Mouse (Mus musculus) stomach, embryonic 16.5 days (tissue): Measurements from ENCODE around the gene Sdad1. TPM values are rescaled to one million over a fixed set of nuclear protein-coding genes. Genes with fewer than 3 reads are reported as not detected.
"Not testable (repeated sequence)": the region's sequence is repeated elsewhere in the genome, so short reads cannot be mapped to it uniquely, and the experiment has no call there.

ENCODE experiments used
- ATAC-seq: fragments of 200-750 bp; cut with Nextera tagmentation; 2 replicates; pipeline ENCODE4 v1.8.0; 2017; ENCODE audit warnings: moderate number of reproducible peaks, moderate TSS enrichment; ENCODE audit not compliant: insufficient read depth, low FRiP score
- H3K27ac ChIP-seq: fragments of 300-500 bp; sonication (generic); 2 replicates; pipeline ENCODE4 v1.5.1; 2014; ENCODE audit warnings: low read length
- H3K27me3 ChIP-seq: fragments of 300-500 bp; sonication (generic); 2 replicates; pipeline ENCODE4 v1.6.1; 2014; ENCODE audit warnings: low read length, control low read depth, mixed read lengths; ENCODE audit not compliant: control insufficient read depth, insufficient read depth
- H3K36me3 ChIP-seq: fragments of 300-500 bp; sonication (generic); 2 replicates; pipeline ENCODE4 v1.6.1; 2014; ENCODE audit warnings: low read length; ENCODE audit not compliant: control insufficient read depth, insufficient read depth
- H3K4me1 ChIP-seq: fragments of 300-500 bp; sonication (generic); 2 replicates; pipeline ENCODE4 v1.6.1; 2014; ENCODE audit warnings: low read length, control low read depth, mixed read lengths; ENCODE audit not compliant: control insufficient read depth, insufficient read depth
- H3K4me2 ChIP-seq: fragments of 300-500 bp; sonication (generic); 2 replicates; pipeline ENCODE4 v1.6.1; 2014; ENCODE audit warnings: low read depth, low read length, mixed read lengths
- H3K4me3 ChIP-seq: fragments of 300-500 bp; sonication (generic); replicated peaks from 2 replicates; pipeline ENCODE4 v1.5.1; 2014; ENCODE audit warnings: mild to moderate bottlenecking, low read length
- H3K9ac ChIP-seq: fragments of 300-500 bp; sonication (generic); 2 replicates; pipeline ENCODE4 v1.6.1; 2014; ENCODE audit warnings: low read length
- H3K9me3 ChIP-seq: fragments of 300-500 bp; sonication (generic); replicated peaks from 2 replicates; pipeline ENCODE4 v1.6.1; 2016; ENCODE audit warnings: low read length, control low read depth; ENCODE audit not compliant: control insufficient read depth
- WGBS: fragments of 180-500 bp; shearing (Covaris S2); extraction: QIAGEN DNeasy Blood & Tissue Kit; methylation state at CpG from one replicate; pipeline ENCODE4 v1.1.7; 2014; 5-methylcytosine and 5-hydroxymethylcytosine counted together
- polyA plus RNA-seq: library from polyadenylated mRNA; unstranded; fragments of >200 nt; fragmentation: Nextera tagmentation; extraction: Ambion mirVana; gene quantifications from 2 replicates; pipeline ENCODE4 v1.2.1, GENCODE M21; 2015

Gene Sdad1
- polyA plus RNA-seq: 31.3 and 33.3 TPM in 2 replicates

- Histone ChIP-seq H3K36me3 (no peaks in the 10 kb centered on the region), H3K27ac (peak within 1 kb of the TSS; percentile 69), H3K27me3 (no peaks in the 10 kb centered on the region), H3K4me3 (peak within 1 kb of the TSS; percentile 78), H3K4me2 (peak within 1 kb of the TSS; percentile 83), H3K4me1 (peaks cover 15% of the 10 kb centered on the region), H3K9ac (peak within 1 kb of the TSS; percentile 78), H3K9me3 (no peaks in the 10 kb centered on the region)
- ATAC-seq: peak; percentile 94
- WGBS: 2% methylated on average over 41 of the region's 41 CpGs
These were observed at the start of gene Sdad1 for GRCm38 (mm10) chr5:92309681-92310511. Gene Sdad1, minus strand, starts transcription at chr5:92310479.

- ATAC-seq: no peak
- Histone ChIP-seq H3K27ac (no peak overlapping the region), H3K4me1 (no peaks in the 10 kb centered on the region), H3K4me2 (no peak overlapping the region), H3K9ac (no peak overlapping the region), H3K9me3 (no peaks in the 10 kb centered on the region), H3K27me3 (no peaks in the 10 kb centered on the region), H3K4me3 (no peak overlapping the region), H3K36me3 (no peaks in the 10 kb centered on the region)
- WGBS: 72% methylated on average over 11 of the region's 11 CpGs
These were observed 48.6 kb upstream of the Sdad1 start for GRCm38 (mm10) chr5:92358767-92359455.

GRCm38 (mm10) chr5:92358033-92358432, 47.8 kb upstream of the Sdad1 start:
- H3K4me2 ChIP-seq: no peak overlapping the region
- H3K4me3 ChIP-seq: no peak overlapping the region
- no peaks in the 10 kb centered on the region for H3K9me3 ChIP-seq
- 10% methylated on average over 11 of the region's 12 CpGs for WGBS
- H3K36me3 ChIP-seq: no peaks in the 10 kb centered on the region
- ATAC-seq: no peak; the same call in 1 of the 2 replicates
- no peaks in the 10 kb centered on the region for H3K4me1 ChIP-seq
- no peaks in the 10 kb centered on the region for H3K27me3 ChIP-seq
- H3K27ac ChIP-seq: no peak overlapping the region
- H3K9ac ChIP-seq: no peak overlapping the region

- Histone ChIP-seq H3K4me1 (peaks cover 1% of the 10 kb centered on the region; the same call in 1 of the 2 replicates), H3K4me3 (peak overlapping the region; percentile 37), H3K27me3 (no peaks in the 10 kb centered on the region), H3K36me3 (no peaks in the 10 kb centered on the region), H3K4me2 (peak overlapping the region; percentile 43), H3K9me3 (no peaks in the 10 kb centered on the region), H3K9ac (0 out of 2 replicates have a peak overlapping the region, but pooled peaks have one; percentile 49), H3K27ac (no peak overlapping the region)
- ATAC-seq: no peak
- 34% methylated on average over 11 of the region's 11 CpGs for WGBS
These were observed 43.2 kb upstream of the Sdad1 start for GRCm38 (mm10) chr5:92353517-92353916.

- H3K4me1 ChIP-seq, ATAC-seq, H3K4me2 ChIP-seq, H3K36me3 ChIP-seq, H3K4me3 ChIP-seq, H3K9me3 ChIP-seq, H3K27me3 ChIP-seq, H3K9ac ChIP-seq, H3K27ac ChIP-seq: not testable (repeated sequence)
- WGBS: 55% methylated on average over 4 of the region's 4 CpGs
These were observed 42.4 kb upstream of the Sdad1 start for GRCm38 (mm10) chr5:92352716-92353115.

GRCm38 (mm10) chr5:92349731-92350130, 39.5 kb upstream of the Sdad1 start:
- no peak overlapping the region for H3K4me2 ChIP-seq
- no peaks in the 10 kb centered on the region for H3K9me3 ChIP-seq
- no peak overlapping the region for H3K9ac ChIP-seq
- H3K27me3 ChIP-seq: no peaks in the 10 kb centered on the region; the same call in 1 of the 2 replicates
- H3K36me3 ChIP-seq: no peaks in the 10 kb centered on the region
- peaks cover 7% of the 10 kb centered on the region; the same call in 1 of the 2 replicates for H3K4me1 ChIP-seq
- ATAC-seq: no peak
- H3K4me3 ChIP-seq: no peak overlapping the region
- WGBS: 78% methylated on average over 7 of the region's 7 CpGs
- H3K27ac ChIP-seq: no peak overlapping the region

GRCm38 (mm10) chr5:92348794-92349413, 38.6 kb upstream of the Sdad1 start, which contains the start of gene Cxcl10:
Gene Cxcl10, minus strand, starts transcription at chr5:92348889.
- Histone ChIP-seq H3K27me3 (no peaks in the 10 kb centered on the region; the same call in 1 of the 2 replicates), H3K9me3 (no peaks in the 10 kb centered on the region), H3K4me1 (peaks cover 7% of the 10 kb centered on the region; the same call in 1 of the 2 replicates), H3K4me3 (peak within 1 kb of the TSS; percentile 34), H3K36me3 (no peaks in the 10 kb centered on the region), H3K27ac (no peak within 1 kb of the TSS), H3K4me2 (peak within 1 kb of the TSS; percentile 55), H3K9ac (no peak within 1 kb of the TSS)
- peak; percentile 44; the same call in 1 of the 2 replicates for ATAC-seq
- WGBS: 14% methylated on average over 14 of the region's 14 CpGs

GRCm38 (mm10) chr5:92345006-92345405, 34.7 kb upstream of the Sdad1 start:
- Histone ChIP-seq H3K27ac (no peak overlapping the region), H3K9ac (no peak overlapping the region), H3K9me3 (no peaks in the 10 kb centered on the region), H3K4me2 (no peak overlapping the region), H3K4me3 (no peak overlapping the region), H3K4me1 (peaks cover 7% of the 10 kb centered on the region; the same call in 1 of the 2 replicates), H3K27me3 (no peaks in the 10 kb centered on the region; the same call in 1 of the 2 replicates), H3K36me3 (no peaks in the 10 kb centered on the region)
- no peak for ATAC-seq
- 84% methylated on average over 8 of the region's 8 CpGs for WGBS
